Mouse (Mus musculus): ENCODE measurements around the gene Ldhc. TPM values are rescaled to one million over a fixed set of nuclear protein-coding genes. Genes with fewer than 3 reads are reported as not detected.

The Ldhc gene
- polyA plus RNA-seq, 1 experiment = not detected

DNA sequence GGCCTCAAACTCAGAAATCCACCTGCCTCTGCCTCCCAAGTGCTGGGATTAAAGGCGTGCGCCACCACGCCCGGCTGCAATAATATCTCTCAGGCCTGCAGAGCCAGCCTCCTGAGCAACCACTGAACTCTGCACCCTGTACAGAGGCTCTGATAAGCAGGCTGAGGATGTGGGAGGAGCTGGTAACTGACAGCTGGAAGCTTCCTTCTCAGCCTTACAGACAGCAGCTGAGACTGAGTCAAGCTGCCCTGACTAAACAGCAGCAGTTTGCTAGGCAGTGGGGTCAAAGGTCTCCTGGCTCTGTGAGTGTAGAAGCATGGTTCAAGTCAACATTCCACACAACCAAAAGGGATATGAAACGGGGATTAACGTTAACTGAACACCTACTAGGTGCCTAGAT is 27.7 kb upstream of the Ldhc start:
- H3K27ac ChIP-seq (ENCODE audit: insufficient read depth, low read depth, low read length) = no peak overlapping the region
- peaks cover 4% of the 10 kb centered on the region for H3K4me1 ChIP-seq (ENCODE audit: control insufficient read depth, insufficient read depth, low read length)
- TF ChIP-seq CTCF (IDR thresholded peaks at IDR 0.05; ENCODE audit: insufficient read depth, low read depth, low read length) (no peak), POLR2A (IDR thresholded peaks at IDR 0.05; ENCODE audit: insufficient read depth, low read depth, low read length) (no peak)
- no peak overlapping the region for H3K4me3 ChIP-seq (ENCODE audit: insufficient read depth, low read depth, low read length)
- 85% methylated on average over 6 of the region's 6 CpGs for WGBS

DNA sequence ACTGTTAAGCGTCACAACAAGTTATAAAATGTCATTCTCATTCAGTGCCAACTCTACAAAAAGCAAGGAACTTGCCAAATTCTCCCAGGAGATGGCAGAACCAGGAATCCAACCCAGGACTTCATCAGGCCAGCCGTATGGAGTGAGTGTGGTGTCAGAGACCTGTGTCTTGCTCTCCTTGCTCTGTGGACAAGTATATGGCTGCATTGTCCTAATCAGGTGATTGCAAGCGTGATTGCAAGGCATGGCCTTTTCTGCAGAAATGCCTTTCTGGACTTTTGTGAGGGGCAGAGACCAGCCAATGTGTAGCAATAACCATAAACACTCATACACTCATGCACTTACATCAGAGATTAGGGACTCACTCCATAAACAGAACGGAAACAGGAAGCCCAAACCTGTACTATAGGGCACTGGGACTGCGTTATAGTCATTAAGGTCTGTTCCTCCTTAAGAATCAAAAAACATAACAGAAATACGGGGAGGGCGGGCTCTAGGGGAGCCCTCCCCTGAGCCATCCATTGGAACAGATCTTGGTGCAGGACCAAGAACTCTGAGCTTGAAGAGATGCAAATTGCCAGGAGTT is 27.2 kb upstream of the Ldhc start:
- H3K27ac ChIP-seq (ENCODE audit: insufficient read depth, low read depth, low read length) = no peak overlapping the region
- no peak overlapping the region for H3K4me3 ChIP-seq (ENCODE audit: insufficient read depth, low read depth, low read length)
- TF ChIP-seq CTCF (IDR thresholded peaks at IDR 0.05; ENCODE audit: insufficient read depth, low read depth, low read length) = no peak
- TF ChIP-seq POLR2A (IDR thresholded peaks at IDR 0.05; ENCODE audit: insufficient read depth, low read depth, low read length) = no peak
- 93% methylated on average over 7 of the region's 7 CpGs for WGBS
- peaks cover 7% of the 10 kb centered on the region for H3K4me1 ChIP-seq (ENCODE audit: control insufficient read depth, insufficient read depth, low read length)

DNA sequence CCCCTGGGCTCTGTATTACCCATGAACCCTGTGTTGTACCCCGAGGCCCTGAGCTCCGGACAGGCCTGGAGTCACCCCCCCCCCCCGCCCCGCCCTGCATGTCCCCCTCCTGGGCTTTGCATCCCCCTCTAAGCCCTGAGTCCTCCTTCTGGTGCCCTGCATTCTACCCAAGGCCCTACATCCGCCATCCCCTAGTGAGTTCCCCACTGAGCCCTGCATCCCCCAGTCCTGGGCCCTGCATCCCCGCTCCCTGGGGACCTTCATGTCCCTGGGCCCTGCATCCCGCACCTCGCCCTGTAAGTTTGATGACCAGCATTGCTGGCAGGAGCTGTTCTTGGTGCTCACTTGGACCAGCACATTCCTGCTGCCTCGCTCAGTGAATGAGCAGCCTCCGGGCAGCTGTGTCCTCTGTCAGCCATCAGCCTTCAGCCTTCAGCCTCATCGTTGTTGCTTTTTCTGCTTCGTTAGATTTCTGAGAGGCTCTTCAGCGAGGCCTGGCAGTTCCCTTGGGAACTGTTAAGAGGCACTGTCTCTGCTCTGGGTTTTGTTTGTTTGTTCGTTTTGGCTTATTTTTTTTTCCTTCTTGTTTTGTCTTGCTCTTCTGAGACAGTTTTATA is 25.9 kb upstream of the Ldhc start:
- Histone ChIP-seq H3K4me3 (ENCODE audit: insufficient read depth, low read depth, low read length) (no peak overlapping the region), H3K27ac (ENCODE audit: insufficient read depth, low read depth, low read length) (no peak overlapping the region), H3K4me1 (ENCODE audit: control insufficient read depth, insufficient read depth, low read length) (peaks cover 14% of the 10 kb centered on the region)
- WGBS = 44% methylated on average over 13 of the region's 14 CpGs
- TF ChIP-seq CTCF (IDR thresholded peaks at IDR 0.05; ENCODE audit: insufficient read depth, low read depth, low read length) = no peak
- no peak for TF ChIP-seq POLR2A (IDR thresholded peaks at IDR 0.05; ENCODE audit: insufficient read depth, low read depth, low read length)

DNA sequence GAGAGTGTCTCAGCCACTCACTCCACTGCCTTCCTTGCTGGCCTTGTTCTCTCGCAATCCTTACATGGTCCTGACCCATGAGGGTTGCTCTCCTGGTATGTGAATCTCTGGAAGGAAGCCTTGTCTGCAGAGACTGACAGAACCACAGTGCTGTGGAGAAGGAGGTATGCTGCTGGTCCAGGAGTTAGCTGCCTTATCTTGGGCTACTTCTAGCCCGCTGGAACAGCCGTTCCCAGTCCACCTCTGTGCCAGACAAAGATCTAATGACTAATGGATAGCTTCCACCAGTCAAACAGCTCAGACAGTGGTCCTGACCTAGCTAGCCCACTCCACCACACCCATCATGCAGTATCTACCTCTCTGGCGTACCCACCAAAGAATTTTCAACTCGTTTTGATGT is 24.6 kb upstream of the Ldhc start:
- Histone ChIP-seq H3K4me1 (ENCODE audit: control insufficient read depth, insufficient read depth, low read length) (peaks cover 14% of the 10 kb centered on the region), H3K4me3 (ENCODE audit: insufficient read depth, low read depth, low read length) (no peak overlapping the region), H3K27ac (ENCODE audit: insufficient read depth, low read depth, low read length) (no peak overlapping the region)
- 94% methylated on average over 5 of the region's 5 CpGs for WGBS
- TF ChIP-seq POLR2A (IDR thresholded peaks at IDR 0.05; ENCODE audit: insufficient read depth, low read depth, low read length) = no peak

DNA sequence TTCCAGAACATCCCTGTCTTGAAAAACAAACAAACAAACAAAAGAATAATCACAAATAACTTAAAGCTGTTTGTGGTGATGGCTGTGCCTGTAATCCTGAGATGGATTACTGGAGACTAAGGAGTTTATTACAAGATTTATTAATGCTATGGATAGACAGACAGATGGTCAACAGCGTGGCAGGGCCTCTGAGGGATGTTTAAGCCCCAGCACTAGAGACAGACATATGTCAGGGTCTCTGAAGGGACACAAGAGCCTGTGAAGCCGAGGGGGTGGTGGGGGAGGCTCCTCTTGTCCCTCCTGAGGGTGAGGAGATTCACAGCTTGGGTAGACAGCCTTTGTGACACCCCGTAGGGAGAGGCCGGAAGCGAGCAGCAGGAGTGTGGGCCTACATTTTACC is 23.9 kb upstream of the Ldhc start:
- Histone ChIP-seq H3K4me1 (ENCODE audit: control insufficient read depth, insufficient read depth, low read length) (peaks cover 14% of the 10 kb centered on the region), H3K4me3 (ENCODE audit: insufficient read depth, low read depth, low read length) (no peak overlapping the region), H3K27ac (ENCODE audit: insufficient read depth, low read depth, low read length) (no peak overlapping the region)
- WGBS = 78% methylated on average over 5 of the region's 5 CpGs
- TF ChIP-seq CTCF (IDR thresholded peaks at IDR 0.05; ENCODE audit: insufficient read depth, low read depth, low read length) = no peak
- no peak for TF ChIP-seq POLR2A (IDR thresholded peaks at IDR 0.05; ENCODE audit: insufficient read depth, low read depth, low read length)

DNA sequence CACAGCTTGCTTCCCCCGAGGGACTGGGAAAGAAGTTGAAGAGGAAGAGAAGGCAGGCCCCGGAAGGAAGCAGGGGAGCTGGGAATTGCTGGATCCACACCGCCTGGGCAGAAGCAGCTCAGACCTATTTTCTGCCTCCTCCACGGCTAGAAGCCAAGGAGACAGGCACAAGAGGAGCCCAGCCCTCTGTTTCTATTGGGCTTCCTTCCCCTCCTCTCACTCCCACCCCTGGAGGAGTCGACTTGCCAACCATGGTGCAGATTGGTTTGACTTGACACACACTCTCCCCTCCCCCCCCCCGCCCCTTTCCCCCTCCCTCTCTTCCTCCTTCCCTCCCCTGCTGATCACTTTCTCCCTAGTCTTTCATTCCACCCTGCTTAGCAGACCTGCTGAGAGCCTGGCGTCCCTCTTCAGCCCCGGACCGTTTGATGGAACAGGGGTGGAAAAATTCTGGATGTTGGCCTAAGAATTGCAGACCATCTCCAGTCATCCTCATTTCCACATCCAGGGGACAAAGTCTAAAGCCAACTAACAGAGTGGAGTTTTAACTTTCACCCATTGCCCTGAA is 22.8 kb upstream of the Ldhc start:
- no peak for TF ChIP-seq POLR2A (IDR thresholded peaks at IDR 0.05; ENCODE audit: insufficient read depth, low read depth, low read length)
- no peak for TF ChIP-seq CTCF (IDR thresholded peaks at IDR 0.05; ENCODE audit: insufficient read depth, low read depth, low read length)
- H3K4me3 ChIP-seq (ENCODE audit: insufficient read depth, low read depth, low read length) = no peak overlapping the region
- H3K27ac ChIP-seq (ENCODE audit: insufficient read depth, low read depth, low read length) = peak overlapping the region; percentile 69
- 9% methylated on average over 9 of the region's 9 CpGs for WGBS
- peaks cover 14% of the 10 kb centered on the region for H3K4me1 ChIP-seq (ENCODE audit: control insufficient read depth, insufficient read depth, low read length)

DNA sequence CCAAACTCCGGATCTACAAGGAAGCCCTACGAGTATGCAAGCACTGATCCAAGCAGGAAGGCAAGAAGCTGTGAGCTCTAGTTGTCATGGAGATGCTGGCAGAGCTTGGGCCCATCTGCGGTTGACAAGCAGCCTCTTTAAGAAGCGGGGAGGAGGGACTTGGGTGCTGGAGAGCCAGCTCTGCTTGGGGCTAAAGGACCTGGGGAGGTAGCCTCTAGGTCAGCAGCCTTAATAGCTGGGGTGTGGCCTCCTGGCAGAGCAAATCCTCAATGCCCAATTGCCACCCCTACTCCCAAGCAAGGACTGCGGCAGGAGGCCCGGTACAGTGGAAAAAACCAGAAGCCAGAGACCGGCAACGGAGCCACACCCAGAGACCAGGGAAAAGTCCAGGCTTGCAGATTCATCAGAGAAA is 22.1 kb upstream of the Ldhc start:
- 8% methylated on average over 8 of the region's 8 CpGs for WGBS
- Histone ChIP-seq H3K4me1 (ENCODE audit: control insufficient read depth, insufficient read depth, low read length) (peaks cover 14% of the 10 kb centered on the region), H3K27ac (ENCODE audit: insufficient read depth, low read depth, low read length) (peak overlapping the region; percentile 69), H3K4me3 (ENCODE audit: insufficient read depth, low read depth, low read length) (no peak overlapping the region)
- TF ChIP-seq CTCF (IDR thresholded peaks at IDR 0.05; ENCODE audit: insufficient read depth, low read depth, low read length) (no peak), POLR2A (IDR thresholded peaks at IDR 0.05; ENCODE audit: insufficient read depth, low read depth, low read length) (no peak)

DNA sequence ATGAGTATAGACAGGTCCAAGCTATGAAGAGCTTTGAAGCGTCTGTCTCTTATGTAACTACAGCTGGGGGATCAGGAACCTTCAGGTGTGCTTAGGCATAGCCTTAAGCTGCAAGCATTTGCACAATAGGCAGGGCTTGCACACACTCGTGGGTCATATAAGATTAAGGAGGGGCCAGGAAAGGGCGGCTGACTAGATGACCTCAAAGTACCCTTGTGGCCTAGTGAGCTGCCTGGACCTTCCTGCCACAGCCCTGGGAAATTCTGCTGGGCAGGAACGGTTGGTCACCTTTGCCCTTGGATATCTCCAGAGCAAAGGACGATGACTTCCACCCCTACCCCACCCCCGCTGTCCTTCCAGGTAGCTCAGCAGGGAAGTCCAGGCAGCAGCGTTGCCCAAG is 21.6 kb upstream of the Ldhc start:
- Histone ChIP-seq H3K4me1 (ENCODE audit: control insufficient read depth, insufficient read depth, low read length) (peaks cover 14% of the 10 kb centered on the region), H3K4me3 (ENCODE audit: insufficient read depth, low read depth, low read length) (no peak overlapping the region), H3K27ac (ENCODE audit: insufficient read depth, low read depth, low read length) (peak overlapping the region; percentile 10)
- 67% methylated on average over 7 of the region's 7 CpGs for WGBS
- no peak for TF ChIP-seq CTCF (IDR thresholded peaks at IDR 0.05; ENCODE audit: insufficient read depth, low read depth, low read length)
- TF ChIP-seq POLR2A (IDR thresholded peaks at IDR 0.05; ENCODE audit: insufficient read depth, low read depth, low read length) = no peak

DNA sequence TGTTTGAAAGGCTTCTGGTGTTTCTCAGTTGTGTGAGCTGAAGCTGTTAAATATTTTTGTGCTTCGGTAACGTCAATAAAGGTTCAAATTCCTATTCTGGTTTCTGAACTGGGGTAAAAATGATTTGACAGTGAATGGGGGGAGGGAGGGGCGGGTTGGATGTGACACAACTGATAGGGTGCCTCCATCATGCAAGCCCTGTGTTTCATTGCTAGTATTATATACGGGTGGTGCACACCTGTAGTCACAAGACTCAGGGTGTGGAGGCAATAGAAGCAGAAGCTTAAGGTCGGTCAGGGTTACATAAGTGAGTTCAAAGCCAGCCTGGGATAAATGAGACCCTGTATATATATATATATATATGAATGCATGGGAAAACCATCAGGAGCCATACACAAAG is 21.1 kb upstream of the Ldhc start:
- no peak for TF ChIP-seq POLR2A (IDR thresholded peaks at IDR 0.05; ENCODE audit: insufficient read depth, low read depth, low read length)
- TF ChIP-seq CTCF (IDR thresholded peaks at IDR 0.05; ENCODE audit: insufficient read depth, low read depth, low read length) = no peak
- Histone ChIP-seq H3K4me3 (ENCODE audit: insufficient read depth, low read depth, low read length) (no peak overlapping the region), H3K4me1 (ENCODE audit: control insufficient read depth, insufficient read depth, low read length) (peaks cover 14% of the 10 kb centered on the region), H3K27ac (ENCODE audit: insufficient read depth, low read depth, low read length) (no peak overlapping the region)
- WGBS = 89% methylated on average over 5 of the region's 5 CpGs

Data from olfactory bulb, adult 2 months (tissue).